Mouse (Mus musculus): ENCODE measurements around the gene Vmn2r97. TPM values are rescaled to one million over a fixed set of nuclear protein-coding genes. Genes with fewer than 3 reads are reported as not detected.
"Not testable (repeated sequence)": the region's sequence is repeated elsewhere in the genome, so short reads cannot be mapped to it uniquely, and the experiment has no call there.

Gene Vmn2r97
- not detected in 2 replicates for polyA plus RNA-seq (2011; ENCODE audit: insufficient read length, low read depth, missing spikeins)

DNA sequence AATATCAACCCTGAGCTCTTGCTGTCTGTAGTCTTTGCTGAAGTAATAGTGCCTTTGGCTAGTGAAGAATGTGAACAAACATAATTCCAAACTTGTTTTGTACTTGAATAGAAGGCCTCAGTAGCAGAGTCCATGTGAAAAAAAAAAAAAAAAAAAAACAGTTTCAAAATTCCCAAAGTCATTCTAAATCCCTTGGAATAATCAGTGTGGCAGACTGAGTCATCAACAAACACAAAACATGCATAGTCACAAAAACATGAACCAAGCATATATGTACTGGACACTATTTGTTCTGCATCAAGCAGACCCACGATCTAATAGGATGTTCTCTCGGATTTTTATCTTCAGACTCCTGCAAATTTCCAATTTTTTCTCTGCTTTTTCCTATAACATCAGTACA lies at the start of gene Vmn2r97:
TSS of gene Vmn2r97 (plus strand) at position 301 of the 400 bp plus-strand sequence.
- H3K27ac ChIP-seq (ENCODE audit: insufficient read depth, low read length); H3K4me3 ChIP-seq (ENCODE audit: insufficient read depth, low read length); H3K4me1 ChIP-seq (ENCODE audit: control insufficient read depth, insufficient read depth, low read length): not testable (repeated sequence)

DNA sequence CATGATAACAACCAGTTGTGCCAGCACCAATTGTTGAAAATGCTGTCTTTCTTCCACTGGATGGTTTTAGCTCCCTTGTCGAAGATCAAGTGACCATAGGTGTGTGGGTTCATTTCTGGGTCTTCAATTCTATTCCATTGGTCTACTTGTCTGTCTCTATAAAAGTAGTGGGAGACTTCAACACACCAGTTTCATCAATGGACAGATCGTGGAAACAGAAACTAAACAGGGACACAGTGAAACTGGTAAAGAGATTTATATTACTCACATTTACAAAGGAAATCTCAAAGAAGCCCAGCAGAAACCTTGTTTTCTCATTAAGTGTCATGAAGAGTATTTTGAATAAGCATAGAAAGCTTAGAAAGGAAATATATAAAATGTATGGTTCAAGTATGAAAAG lies 31.7 kb upstream of the Vmn2r97 start:
- H3K4me3 ChIP-seq (ENCODE audit: insufficient read depth, low read length); H3K27ac ChIP-seq (ENCODE audit: insufficient read depth, low read length); H3K4me1 ChIP-seq (ENCODE audit: control insufficient read depth, insufficient read depth, low read length): not testable (repeated sequence)

DNA sequence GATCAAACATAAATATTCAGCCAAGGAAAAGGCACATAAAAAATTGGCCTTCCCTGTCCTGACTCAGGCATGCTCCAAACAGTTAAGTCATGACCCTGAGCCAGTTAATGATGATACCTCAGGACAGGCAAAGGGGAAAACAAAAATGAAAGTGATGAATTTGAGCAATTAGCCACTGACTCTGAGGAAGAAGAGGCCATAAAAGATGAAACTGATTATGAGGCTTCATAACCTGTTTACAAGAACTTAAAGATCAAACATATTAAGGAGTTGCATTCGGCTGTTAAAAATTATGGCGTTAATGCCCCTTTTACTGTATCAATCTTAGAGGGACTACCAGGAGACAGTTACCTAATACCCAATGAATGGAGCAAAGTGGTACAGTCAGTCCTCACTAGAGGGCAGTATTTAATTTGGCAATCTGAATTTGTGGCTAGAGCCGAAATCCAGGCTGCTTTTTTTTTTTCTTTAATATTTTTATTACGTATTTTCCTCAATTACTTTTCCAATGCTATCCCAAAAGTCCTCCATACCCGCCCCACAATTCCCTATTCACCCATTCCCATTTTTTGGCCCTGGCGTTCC lies 24.3 kb upstream of the Vmn2r97 start:
- no peaks in the 10 kb centered on the region for H3K4me1 ChIP-seq (ENCODE audit: control insufficient read depth, insufficient read depth, low read length)
- H3K27ac ChIP-seq (ENCODE audit: insufficient read depth, low read length) = no peak overlapping the region
- no peak overlapping the region for H3K4me3 ChIP-seq (ENCODE audit: insufficient read depth, low read length)
- no peak for TF ChIP-seq POLR2A (IDR thresholded peaks at IDR 0.05; ENCODE audit: low read depth, low read length)
- no peak for TF ChIP-seq CTCF (IDR thresholded peaks at IDR 0.05; ENCODE audit: borderline replicate concordance, insufficient read depth, low read length)

DNA sequence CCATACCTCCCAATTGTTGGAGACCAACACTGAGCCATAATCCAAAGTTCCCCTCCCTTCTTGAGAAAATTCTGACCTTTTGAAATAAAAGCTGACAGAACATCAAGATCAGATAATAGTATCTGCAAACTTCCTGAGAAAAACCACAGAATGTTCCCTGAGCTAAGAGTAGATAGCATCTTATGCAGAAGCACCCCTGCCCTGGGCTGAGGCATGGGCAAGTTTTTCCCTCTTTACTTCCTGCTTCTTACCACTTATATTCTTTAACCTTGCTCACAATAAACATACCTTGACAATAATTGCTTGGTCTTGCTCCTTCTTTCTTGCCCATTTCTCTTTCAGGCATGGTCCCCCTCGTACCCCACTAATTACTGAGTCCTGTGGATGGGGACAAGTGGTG lies 43.7 kb downstream of the Vmn2r97 start:
- not testable (repeated sequence) for H3K4me3 ChIP-seq (ENCODE audit: insufficient read depth, low read length); H3K27ac ChIP-seq (ENCODE audit: insufficient read depth, low read length); H3K4me1 ChIP-seq (ENCODE audit: control insufficient read depth, insufficient read depth, low read length)

DNA sequence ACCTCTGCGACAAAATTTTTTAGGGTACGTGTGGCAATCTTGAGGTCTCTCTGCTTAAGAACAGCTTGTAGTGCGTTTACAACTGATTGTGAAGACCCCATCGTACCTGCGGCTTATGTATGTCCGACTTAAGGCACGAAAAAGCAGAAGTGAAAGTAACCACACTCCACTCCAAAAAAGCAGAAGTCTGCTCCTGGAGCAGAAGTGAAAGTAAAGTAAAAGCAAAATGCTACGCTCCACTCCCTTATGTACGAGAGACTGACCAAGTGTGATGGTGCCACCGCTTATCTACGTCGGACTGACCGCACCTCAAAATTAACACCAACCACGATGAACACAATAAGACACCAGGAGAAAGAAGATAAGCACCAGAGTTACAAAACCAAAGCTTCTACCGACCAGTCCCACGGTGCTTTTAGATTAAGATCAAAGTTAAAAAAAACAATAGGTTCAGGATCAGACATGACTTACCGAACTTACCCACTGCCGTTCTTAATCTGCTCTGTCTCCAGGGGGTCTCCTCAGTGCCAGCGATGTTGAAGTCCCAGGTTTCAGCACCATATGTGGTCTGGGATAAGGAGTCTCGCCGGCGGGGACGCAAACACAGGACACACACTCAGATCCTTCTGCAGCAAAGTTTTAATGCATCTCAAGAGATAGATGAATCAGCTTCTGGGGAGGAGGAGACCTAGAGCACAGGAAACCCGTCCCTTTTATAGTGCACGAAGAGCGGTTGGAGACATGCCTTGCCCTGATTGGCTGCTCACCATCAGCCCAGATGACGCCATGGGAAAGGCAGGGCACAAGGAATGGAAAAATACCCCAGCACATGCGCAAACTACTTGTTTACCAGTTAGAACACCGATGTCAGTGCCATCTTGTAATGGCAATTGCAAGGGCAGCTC lies 54.5 kb downstream of the Vmn2r97 start:
- Histone ChIP-seq H3K4me3 (ENCODE audit: insufficient read depth, low read length) (no peak overlapping the region), H3K27ac (ENCODE audit: insufficient read depth, low read length) (no peak overlapping the region), H3K4me1 (ENCODE audit: control insufficient read depth, insufficient read depth, low read length) (no peaks in the 10 kb centered on the region)
- no peak for TF ChIP-seq POLR2A (IDR thresholded peaks at IDR 0.05; ENCODE audit: low read depth, low read length)
- TF ChIP-seq CTCF (IDR thresholded peaks at IDR 0.05; ENCODE audit: borderline replicate concordance, insufficient read depth, low read length) = no peak

Other genes with a start within 250 kb of the Vmn2r97 start
- gene Vmn2r98, start 139.2 kb downstream of the Vmn2r97 start, polyA plus RNA-seq (2011; ENCODE audit: insufficient read length, low read depth, missing spikeins) = not detected in 2 replicates